Mouse (Mus musculus) liver, adult 2 months (tissue): Measurements from ENCODE around the gene Serac1. TPM values are rescaled to one million over a fixed set of nuclear protein-coding genes. Genes with fewer than 3 reads are reported as not detected.

Experiments
- DNase-seq: peaks from one replicate; pipeline ENCODE4 v3.0.0-alpha.2; 2011; ENCODE audit warnings: low read depth, low spot score; ENCODE audit errors: extremely low read depth
- H3K27ac ChIP-seq: fragments of 200-500 bp; replicated peaks from 2 replicates; pipeline ENCODE4 v1.5.1; 2012; ENCODE audit warnings: low read depth, mild to moderate bottlenecking, control low read depth, inconsistent platforms, low read length; ENCODE audit not compliant: insufficient read depth
- H3K27me3 ChIP-seq: fragments of 200-500 bp; 2 replicates; pipeline ENCODE4 v1.6.1; 2012; ENCODE audit warnings: mild to moderate bottlenecking, moderate library complexity, low read length, inconsistent platforms; ENCODE audit not compliant: control insufficient read depth, insufficient read depth
- H3K36me3 ChIP-seq: fragments of 200-500 bp; 2 replicates; pipeline ENCODE4 v1.6.1; 2012; ENCODE audit warnings: low read length, inconsistent platforms; ENCODE audit not compliant: control insufficient read depth, insufficient read depth
- H3K4me1 ChIP-seq: fragments of 200-500 bp; 2 replicates; pipeline ENCODE4 v1.6.1; 2011; ENCODE audit warnings: low read length; ENCODE audit not compliant: control insufficient read depth, insufficient read depth
- H3K4me3 ChIP-seq: fragments of 200-500 bp; 2 replicates; pipeline ENCODE4 v1.5.1; 2011; ENCODE audit warnings: low read depth, mild to moderate bottlenecking, control low read depth, low read length, moderate library complexity; ENCODE audit not compliant: insufficient read depth
- H3K79me2 ChIP-seq: fragments of 200-500 bp; 2 replicates; pipeline ENCODE4 v1.6.1; 2012; ENCODE audit warnings: inconsistent platforms, mild to moderate bottlenecking, low read length, moderate library complexity; ENCODE audit not compliant: control insufficient read depth, insufficient read depth
- H3K9ac ChIP-seq: fragments of 200-500 bp; 2 replicates; pipeline ENCODE4 v1.6.1; 2012; ENCODE audit warnings: low read depth, mild to moderate bottlenecking, control low read depth, inconsistent platforms, low read length
- CTCF ChIP-seq: fragments of 200-500 bp; IDR thresholded peaks from 2 replicates; pipeline ENCODE4 v1.5.1; 2011; ENCODE audit warnings: low read depth, low read length, control low read depth
- POLR2A ChIP-seq: fragments of 200-500 bp; IDR thresholded peaks from 2 replicates; pipeline ENCODE4 v1.6.1; 2011; ENCODE audit warnings: low read length, control low read depth; ENCODE audit not compliant: insufficient read depth; ENCODE audit errors: extremely low read depth
- WGBS: fragments of 180-500 bp; shearing (Covaris S2); methylation state at CpG from one replicate; pipeline ENCODE4 v1.1.7; 2018; 5-methylcytosine and 5-hydroxymethylcytosine counted together
- polyA plus RNA-seq: library from polyadenylated mRNA; depleted of rRNA; stranded (reverse); fragments of >200 nt; gene quantifications from 2 replicates; pipeline ENCODE4 v1.2.3, GENCODE M21; 2012
- total RNA-seq: library from RNA; depleted of rRNA; stranded (reverse); fragments of >200 nt; gene quantifications from 2 replicates; pipeline ENCODE4 v1.2.3, GENCODE M21; 2014

Gene Serac1
- total and polyA plus RNA-seq, 2 experiments: 2.0 to 3.9 TPM

GRCm38 (mm10) chr17:6001836-6002235, 77.7 kb downstream of the Serac1 start:
- H3K27ac ChIP-seq: no peak overlapping the region
- no peak overlapping the region for H3K4me3 ChIP-seq
- H3K79me2 ChIP-seq: no peaks in the 10 kb centered on the region
- TF ChIP-seq POLR2A: no peak
- no peak for TF ChIP-seq CTCF
- H3K9ac ChIP-seq: no peak overlapping the region
- WGBS: 88% methylated on average over 7 of the region's 7 CpGs
- DNase-seq: no peak
- peaks cover 22% of the 10 kb centered on the region for H3K4me1 ChIP-seq
- no peaks in the 10 kb centered on the region for H3K36me3 ChIP-seq
- no peaks in the 10 kb centered on the region for H3K27me3 ChIP-seq

- Histone ChIP-seq H3K79me2 (no peaks in the 10 kb centered on the region), H3K27ac (no peak overlapping the region), H3K4me3 (no peak overlapping the region), H3K4me1 (peaks cover 23% of the 10 kb centered on the region), H3K27me3 (no peaks in the 10 kb centered on the region), H3K9ac (no peak overlapping the region), H3K36me3 (no peaks in the 10 kb centered on the region)
- DNase-seq: no peak
- 87% methylated on average over 6 of the region's 6 CpGs for WGBS
- TF ChIP-seq CTCF (no peak), POLR2A (no peak)
These were observed 78.2 kb downstream of the Serac1 start for GRCm38 (mm10) chr17:6001389-6001788.

- no peak for DNase-seq
- WGBS: 82% methylated on average over 8 of the region's 8 CpGs
- Histone ChIP-seq H3K4me3 (no peak overlapping the region), H3K79me2 (no peaks in the 10 kb centered on the region), H3K4me1 (peaks cover 21% of the 10 kb centered on the region), H3K9ac (no peak overlapping the region), H3K27me3 (no peaks in the 10 kb centered on the region), H3K36me3 (no peaks in the 10 kb centered on the region), H3K27ac (no peak overlapping the region)
- TF ChIP-seq CTCF (no peak), POLR2A (no peak)
These were observed 78.6 kb downstream of the Serac1 start for GRCm38 (mm10) chr17:6000864-6001319.

- TF ChIP-seq CTCF (no peak), POLR2A (no peak)
These were observed 80.5 kb downstream of the Serac1 start for GRCm38 (mm10) chr17:5999039-5999543.

DNA sequence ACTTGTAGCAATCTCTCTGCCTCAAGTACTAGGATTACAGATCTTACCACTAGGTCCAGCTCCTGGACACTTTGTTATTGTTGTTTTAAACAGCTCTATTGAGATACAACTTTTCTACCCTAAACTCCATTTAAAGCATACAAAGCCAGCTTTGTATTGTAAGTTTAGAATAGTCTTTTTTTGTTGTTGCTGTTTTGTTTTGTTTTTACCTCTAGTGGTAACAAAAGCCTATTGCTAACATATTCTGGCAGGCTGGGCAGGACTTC, 81.4 kb downstream of the Serac1 start:
- Histone ChIP-seq H3K9ac (no peak overlapping the region), H3K27ac (no peak overlapping the region), H3K27me3 (no peaks in the 10 kb centered on the region), H3K4me1 (peaks cover 16% of the 10 kb centered on the region), H3K79me2 (no peaks in the 10 kb centered on the region), H3K36me3 (no peaks in the 10 kb centered on the region), H3K4me3 (no peak overlapping the region)
- no peak for TF ChIP-seq POLR2A
- no peak for TF ChIP-seq CTCF
- DNase-seq: no peak

More at GRCm38 (mm10) chr17:5999039-5999543, 80.5 kb downstream of the Serac1 start:
- no peak overlapping the region for H3K4me3 ChIP-seq
- no peak overlapping the region for H3K9ac ChIP-seq
- H3K4me1 ChIP-seq: peaks cover 16% of the 10 kb centered on the region
- WGBS: 56% methylated on average over 5 of the region's 5 CpGs
- no peaks in the 10 kb centered on the region for H3K27me3 ChIP-seq
- no peaks in the 10 kb centered on the region for H3K36me3 ChIP-seq
- DNase-seq: peak; percentile 88
- no peaks in the 10 kb centered on the region for H3K79me2 ChIP-seq
- peak overlapping the region; percentile 38 for H3K27ac ChIP-seq

GRCm38 (mm10) chr17:5997380-5998234, 81.9 kb downstream of the Serac1 start:
- Histone ChIP-seq H3K9ac (no peak overlapping the region), H3K27ac (peak overlapping the region; percentile 58), H3K4me3 (no peak overlapping the region), H3K79me2 (no peaks in the 10 kb centered on the region), H3K27me3 (no peaks in the 10 kb centered on the region), H3K36me3 (no peaks in the 10 kb centered on the region), H3K4me1 (peaks cover 16% of the 10 kb centered on the region)
- TF ChIP-seq CTCF: no peak
- no peak for TF ChIP-seq POLR2A
- WGBS: 21% methylated on average over 16 of the region's 16 CpGs
- DNase-seq: peak; percentile 99
